Mouse (Mus musculus) duodenum, adult 2 months (tissue): ENCODE measurements around the gene Barx1. TPM values are rescaled to one million over a fixed set of nuclear protein-coding genes. Genes with fewer than 3 reads are reported as not detected.

Experiments used
- polyA plus RNA-seq: library from polyadenylated mRNA; depleted of rRNA; stranded (reverse); fragments of >200 nt; gene quantifications from 2 replicates; pipeline ENCODE4 v1.2.3, GENCODE M21; 2012; ENCODE audit warnings: low replicate concordance; rRNA removed

Barx1 gene
- 12.5 TPM in 1 of 2 replicates, not detected in the other for polyA plus RNA-seq

DNA sequence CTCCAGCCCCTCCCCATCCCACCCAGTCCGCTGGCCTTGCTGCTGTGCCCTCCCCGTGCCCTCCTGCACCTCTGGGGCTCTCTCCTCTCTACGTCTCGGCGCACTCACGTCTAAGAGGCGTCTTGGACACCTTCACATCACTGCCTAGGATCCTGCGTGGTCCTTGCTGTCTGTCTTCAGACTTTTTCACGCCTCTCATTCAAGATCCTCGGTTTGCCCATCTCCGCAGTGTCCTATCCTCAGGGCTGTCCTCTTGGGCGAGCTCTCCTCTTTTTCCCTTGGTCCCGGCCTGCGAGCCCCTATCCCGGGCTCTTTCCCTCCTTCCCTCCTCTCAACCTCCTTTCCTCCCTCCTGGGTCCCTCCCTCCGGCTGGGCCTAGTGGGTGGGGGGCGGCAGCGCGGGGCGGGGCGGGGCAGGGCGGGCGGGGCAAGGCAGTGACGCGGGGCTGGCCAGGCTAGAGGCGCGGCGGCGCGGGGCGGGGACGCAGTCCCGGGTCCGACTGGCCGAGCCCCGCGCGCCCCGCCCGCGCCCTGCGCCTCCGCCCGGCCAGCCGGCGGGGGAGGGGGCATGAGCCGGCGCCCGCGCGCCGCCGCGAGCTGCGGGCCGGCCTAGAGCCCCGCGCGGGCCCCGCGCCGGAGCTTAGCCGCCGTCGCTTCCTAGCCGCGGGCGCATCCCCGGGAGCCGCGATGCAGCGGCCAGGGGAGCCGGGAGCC, at the start of gene Barx1:
Gene Barx1 (plus strand): TSS at position 568 of the 713 bp plus-strand sequence.

DNA sequence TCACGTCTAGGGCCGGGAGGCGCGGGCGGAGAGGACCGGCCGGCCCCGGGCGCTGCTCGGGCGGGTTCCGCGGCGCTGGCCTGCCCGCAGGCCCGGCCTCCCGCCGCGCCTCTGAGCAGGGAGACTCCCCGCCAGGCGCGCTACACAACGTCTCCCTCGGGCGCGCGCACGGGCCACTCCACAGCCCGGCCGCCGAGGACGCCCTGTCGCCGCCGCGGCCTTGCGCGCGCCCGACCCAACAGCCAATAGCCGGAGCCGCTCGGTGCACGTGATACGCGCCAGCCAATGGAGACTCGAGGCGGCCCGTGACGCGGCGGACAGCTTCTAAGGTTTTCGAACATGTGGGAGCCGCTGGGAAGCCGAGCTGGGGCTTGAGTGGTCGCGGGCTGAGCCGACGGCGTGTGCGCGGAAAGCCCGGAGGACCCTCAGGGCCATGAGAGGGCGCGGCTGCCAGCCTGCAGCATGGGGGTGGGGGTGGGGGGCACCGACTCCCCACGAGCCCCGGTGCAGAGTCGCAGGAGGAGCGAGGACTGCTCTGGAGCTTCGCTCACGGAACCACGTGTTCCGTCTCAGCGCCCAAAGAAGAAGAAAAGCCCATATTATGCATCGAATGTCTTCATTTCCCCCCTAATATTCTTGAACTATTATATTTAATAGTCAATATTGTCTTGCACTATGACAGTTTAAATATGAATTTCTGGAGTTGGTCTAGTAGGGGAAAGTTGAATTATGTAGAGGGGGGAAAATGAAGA, 37.2 kb upstream of the Barx1 start, which contains the start of gene Ptpdc1:
Gene Ptpdc1 (minus strand): TSS at position 232 of the 752 bp plus-strand sequence.

Other genes with a start within 250 kb of the Barx1 start
- gene Zfp169, start 149.5 kb upstream of the Barx1 start, polyA plus RNA-seq, result 3.5 and 3.8 TPM in 2 replicates
- not detected in 2 replicates for gene A830005F24Rik, start 149.4 kb upstream of the Barx1 start, polyA plus RNA-seq
- gene Ptpdc1, start 37.3 kb upstream of the Barx1 start, polyA plus RNA-seq, result 0.13 and 0.47 TPM in 2 replicates
- gene Phf2, start 208.1 kb downstream of the Barx1 start, polyA plus RNA-seq, result 6.8 and 9.0 TPM in 2 replicates